Mouse (Mus musculus) bone marrow, adult 2 months (tissue): ENCODE results near the gene Akap2.

Experiments used
- CTCF ChIP-seq: fragments of 200-500 bp; IDR thresholded peaks from 2 replicates; pipeline ENCODE4 v1.5.1; 2011; ENCODE audit warnings: low read length, control low read depth; ENCODE audit not compliant: control insufficient read depth, insufficient read depth
- POLR2A ChIP-seq: fragments of 200-500 bp; IDR thresholded peaks from 2 replicates; pipeline ENCODE4 v1.6.1; 2011; ENCODE audit warnings: low read depth, mild to moderate bottlenecking, control low read depth, low read length, borderline replicate concordance; ENCODE audit not compliant: control insufficient read depth

- TF ChIP-seq CTCF: no peak
- no peak for TF ChIP-seq POLR2A
These were observed 121.9 kb downstream of the Akap2 start for GRCm38 (mm10) chr4:57839343-57839742.
